Comparison of ENCODE assay signal across 26 mouse cellular contexts in the genomic region with DNA sequence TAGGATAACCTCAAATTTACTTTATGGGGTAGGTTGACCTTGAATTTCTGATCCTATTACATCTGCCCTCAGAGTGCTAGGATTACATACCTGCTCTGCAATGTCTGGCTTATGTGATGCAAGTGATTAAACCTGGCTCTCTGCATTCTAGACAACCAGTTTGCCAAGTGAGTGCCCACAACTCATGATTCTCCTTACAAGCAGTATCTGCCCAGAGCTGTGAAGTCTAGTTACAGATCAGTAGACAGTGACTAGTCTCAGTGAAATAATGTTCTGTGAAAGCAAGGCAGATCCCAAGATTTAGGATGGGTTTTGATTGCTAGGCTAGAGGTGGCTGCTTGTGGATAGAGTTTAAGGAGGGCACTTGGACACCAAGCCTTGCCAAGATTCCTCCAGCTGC.
DNase-seq lines count a peak whose midpoint lies in the region; ATAC-seq and TF ChIP-seq lines count a peak whose summit lies in the region.
"Had no signal": no experiment of that assay in that cellular context is flagged by ENCODE, and none has a peak within 500 bp of the region (broad histone marks: within the 10 kb centered on the region; RNA-seq: fewer than 3 reads in every experiment).

No protein-coding gene starts in this region.

- peak; percentile 34 for DNase-seq in heart, adult 11 months
- no peak for DNase-seq in heart, embryonic 10.5 days (ENCODE audit: low spot score)
- no peak for DNase-seq in kidney, postnatal 36 days
- peak; percentile 43 for DNase-seq in kidney, postnatal 0 days (ENCODE audit: low spot score)
- no peak for DNase-seq in kidney, adult 2 months
- DNase-seq in Patski (ENCODE audit: low read depth, low spot score), result peak; percentile 50
- DNase-seq: adrenal gland, adult 2 months; adrenal gland, postnatal 10 days; adrenal gland, postnatal 25 days; B cell, adult 2 months; cerebellum, adult 11 months; cerebellum, adult 18-20 months; cerebellum, adult 8-10 months; cerebellum, adult 9-11 months; cerebellum, postnatal 14 days; cerebellum, postnatal 36 days; embryo, embryonic 11 days had no signal

- in situ Hi-C loops in Patski (cut with MboI; ENCODE audit: low pct_unique_long_range_greater_than_20kb), result no loop called here

- CTCF ChIA-PET in Patski (lab: Charles Lee), result interaction anchor here (0.6 to 1.4 kb wide), 4 partner anchors 15 to 29 kb away, joined by 3 read pairs; no protein-coding TSS in a partner anchor

- H3K4me1 ChIP-seq in heart, embryonic 10.5 days, result no peaks in the 10 kb centered on the region
- peaks cover 34% of the 10 kb centered on the region for H3K4me1 ChIP-seq in kidney, embryonic 15.5 days
- H3K4me1 ChIP-seq in kidney, postnatal 0 days (replicated peaks; ENCODE audit: insufficient read depth, low read length), result no peaks in the 10 kb centered on the region
- no peaks in the 10 kb centered on the region for H3K4me1 ChIP-seq in kidney, adult 2 months (ENCODE audit: control insufficient read depth, insufficient read depth, low read length)
- H3K4me1 ChIP-seq: embryonic facial prominence, embryonic 15.5 days had no signal

- POLR2A ChIA-PET in Patski (lab: Charles Lee), result interaction anchor here (0.6 to 1.5 kb wide), 2 partner anchors 90 to 130 kb away, joined by 4 to 5 read pairs; no protein-coding TSS in a partner anchor

- H3K27me3 ChIP-seq in heart, embryonic 10.5 days (ENCODE audit: insufficient read depth, poor library complexity, severe bottlenecking), result no peaks in the 10 kb centered on the region
- no peaks in the 10 kb centered on the region for H3K27me3 ChIP-seq in kidney, embryonic 15.5 days
- no peaks in the 10 kb centered on the region for H3K27me3 ChIP-seq in kidney, postnatal 0 days (ENCODE audit: insufficient read depth, low read length)
- H3K27me3 ChIP-seq in kidney, adult 2 months (replicated peaks; ENCODE audit: control insufficient read depth, insufficient read depth, low read length), result no peaks in the 10 kb centered on the region
- no peaks in the 10 kb centered on the region for H3K27me3 ChIP-seq in Patski
- H3K27me3 ChIP-seq: embryonic facial prominence, embryonic 13.5 days; embryonic facial prominence, embryonic 15.5 days; forebrain, embryonic 12.5 days had no signal

- no peaks in the 10 kb centered on the region for H3K36me3 ChIP-seq in heart, embryonic 10.5 days
- no peaks in the 10 kb centered on the region for H3K36me3 ChIP-seq in kidney, embryonic 15.5 days
- no peaks in the 10 kb centered on the region for H3K36me3 ChIP-seq in kidney, postnatal 0 days (ENCODE audit: insufficient read depth, low read length)
- no peaks in the 10 kb centered on the region for H3K36me3 ChIP-seq in kidney, adult 2 months (ENCODE audit: control insufficient read depth, insufficient read depth, low read length)
- H3K36me3 ChIP-seq: embryonic facial prominence, embryonic 13.5 days; embryonic facial prominence, embryonic 15.5 days; forebrain, embryonic 10.5 days; forebrain, embryonic 12.5 days; G1E had no signal

- H3K27ac ChIP-seq in heart, embryonic 10.5 days, result no peak overlapping the region
- peak overlapping the region; percentile 67 for H3K27ac ChIP-seq in kidney, embryonic 15.5 days
- H3K27ac ChIP-seq in kidney, postnatal 0 days, result no peak overlapping the region
- H3K27ac ChIP-seq in kidney, adult 2 months (ENCODE audit: insufficient read depth, low read depth, low read length), result no peak overlapping the region
- H3K27ac ChIP-seq: embryonic facial prominence, embryonic 13.5 days; embryonic facial prominence, embryonic 15.5 days; forebrain, embryonic 10.5 days; forebrain, embryonic 12.5 days had no signal

- TF ChIP-seq POLR2A in kidney, adult 2 months (IDR thresholded peaks at IDR 0.05; ENCODE audit: low read depth, low read length), result no peak

- no peak overlapping the region for H3K4me3 ChIP-seq in heart, embryonic 10.5 days
- no peak overlapping the region for H3K4me3 ChIP-seq in kidney, embryonic 15.5 days (replicated peaks)
- H3K4me3 ChIP-seq in kidney, postnatal 0 days (replicated peaks; ENCODE audit: low read depth, low read length), result no peak overlapping the region
- no peak overlapping the region for H3K4me3 ChIP-seq in kidney, adult 2 months (ENCODE audit: insufficient read depth, low read depth, low read length)
- H3K4me3 ChIP-seq: embryonic facial prominence, embryonic 13.5 days; embryonic facial prominence, embryonic 15.5 days; erythroblast, embryonic 14.5 days; forebrain, embryonic 10.5 days; forebrain, embryonic 12.5 days had no signal

- ATAC-seq in kidney, embryonic 15.5 days (replicated peaks; ENCODE audit: low FRiP score), result peak; percentile 33; the same call in 1 of the 2 replicates
- ATAC-seq in kidney, postnatal 0 days (replicated peaks; ENCODE audit: low FRiP score, low read depth), result peak; percentile 34; the same call in 1 of the 2 replicates
- ATAC-seq in Patski, result peak; percentile 82
- ATAC-seq: CD4-positive, CD25-positive, alpha-beta regulatory T cell, adult 4 months; forebrain, embryonic 14.5 days had no signal

- H3K9me3 ChIP-seq in heart, embryonic 10.5 days, result no peaks in the 10 kb centered on the region
- no peaks in the 10 kb centered on the region for H3K9me3 ChIP-seq in kidney, embryonic 15.5 days (replicated peaks)
- no peaks in the 10 kb centered on the region for H3K9me3 ChIP-seq in kidney, postnatal 0 days (replicated peaks; ENCODE audit: low read length)
- H3K9me3 ChIP-seq: embryonic facial prominence, embryonic 13.5 days; embryonic facial prominence, embryonic 15.5 days; forebrain, embryonic 10.5 days; forebrain, embryonic 12.5 days; G1E had no signal

- no peak overlapping the region for H3K4me2 ChIP-seq in kidney, embryonic 15.5 days
- no peak overlapping the region for H3K4me2 ChIP-seq in kidney, postnatal 0 days (ENCODE audit: low read length)
- H3K4me2 ChIP-seq: embryonic facial prominence, embryonic 13.5 days; embryonic facial prominence, embryonic 15.5 days; forebrain, embryonic 12.5 days had no signal

- TF ChIP-seq CTCF in kidney, postnatal 0 days (IDR thresholded peaks at IDR 0.05; ENCODE audit: low read depth), result no peak
- no peak for TF ChIP-seq CTCF in kidney, adult 2 months (conservative IDR thresholded peaks at IDR 0.05; ENCODE audit: insufficient read depth, insufficient read length, low read depth, low read length)
- no peak for TF ChIP-seq CTCF in Patski (IDR thresholded peaks at IDR 0.05)

- no peak overlapping the region for H3K9ac ChIP-seq in kidney, embryonic 15.5 days
- no peak overlapping the region for H3K9ac ChIP-seq in kidney, postnatal 0 days (ENCODE audit: low read depth, low read length)
- H3K9ac ChIP-seq: embryonic facial prominence, embryonic 13.5 days; embryonic facial prominence, embryonic 15.5 days; forebrain, embryonic 12.5 days had no signal

Comparison
In these comparisons a context has a peak if more than half of its experiments do, and no peak if none do; other contexts are left out.
1. DNase-seq: peak in heart, adult 11 months (single experiment), kidney, postnatal 0 days (single experiment) and Patski (single experiment); none in heart, embryonic 10.5 days (single experiment), kidney, postnatal 36 days (0 of 2) and kidney, adult 2 months (single experiment).
2. Peak in every context shown above with its lines, with median percentiles within 50 percentile points of each other: ATAC-seq.